Mouse (Mus musculus) liver, embryonic 14.5 days (tissue): ENCODE results near the gene D5Ertd579e. TPM values are rescaled to one million over a fixed set of nuclear protein-coding genes. Genes with fewer than 3 reads are reported as not detected.

ENCODE experiments used
- ATAC-seq: fragments of 200-750 bp; cut with Nextera tagmentation; 2 replicates; pipeline ENCODE4 v1.8.0; 2017; ENCODE audit warnings: moderate number of reproducible peaks, mild to moderate bottlenecking, moderate library complexity; ENCODE audit not compliant: insufficient read depth
- DNase-seq, 3 experiments: peaks; one replicate each; pipeline ENCODE4 v3.0.0-alpha.2; 2012 to 2013; ENCODE audit warnings: low read depth in 3 of 3, low spot score in 3 of 3
- H3K27ac ChIP-seq: fragments of 300-500 bp; sonication (generic); 2 replicates; pipeline ENCODE4 v1.5.1; 2014; ENCODE audit warnings: moderate library complexity, mild to moderate bottlenecking, control low read depth, inconsistent platforms
- H3K27me3 ChIP-seq: fragments of 300-500 bp; sonication (generic); 2 replicates; pipeline ENCODE4 v1.6.1; 2014; ENCODE audit warnings: mild to moderate bottlenecking, low read length, moderate library complexity; ENCODE audit not compliant: control insufficient read depth, insufficient read depth
- H3K36me3 ChIP-seq: fragments of 300-500 bp; sonication (generic); replicated peaks from 2 replicates; pipeline ENCODE4 v1.6.1; 2014; ENCODE audit warnings: low read depth; ENCODE audit not compliant: control insufficient read depth, insufficient read depth
- H3K4me1 ChIP-seq, 2 experiments: fragments of 200-500 bp in 1 of 2; fragments of 300-500 bp in 1 of 2; sonication (generic) in 1 of 2; replicated peaks; 2 replicates each; pipeline ENCODE4 v1.6.1; 2012 to 2014; ENCODE audit warnings: antibody characterized with exemption in 1 of 2, inconsistent platforms in 1 of 2, low read length in 1 of 2; ENCODE audit not compliant: control insufficient read depth in 2 of 2, insufficient read depth in 2 of 2
- H3K4me2 ChIP-seq: fragments of 300-500 bp; sonication (generic); 2 replicates; pipeline ENCODE4 v1.6.1; 2014; ENCODE audit warnings: low read depth, mild to moderate bottlenecking, control low read depth, moderate library complexity
- H3K4me3 ChIP-seq, 2 experiments: fragments of 200-500 bp in 1 of 2; fragments of 300-500 bp in 1 of 2; sonication (generic) in 1 of 2; 2 replicates each; pipeline ENCODE4 v1.5.1; 2012 to 2014; ENCODE audit warnings: low read depth in 2 of 2, low read length in 2 of 2, mild to moderate bottlenecking in 2 of 2, control low read depth in 1 of 2, inconsistent platforms in 1 of 2, moderate library complexity in 1 of 2; ENCODE audit not compliant: insufficient read depth in 1 of 2
- H3K9ac ChIP-seq: fragments of 300-500 bp; sonication (generic); replicated peaks from 2 replicates; pipeline ENCODE4 v1.6.1; 2014; ENCODE audit warnings: mild to moderate bottlenecking, control low read depth, moderate library complexity
- H3K9me3 ChIP-seq: fragments of 300-500 bp; sonication (generic); 2 replicates; pipeline ENCODE4 v1.6.1; 2016; ENCODE audit warnings: low read length, mixed read lengths; ENCODE audit not compliant: control insufficient read depth
- CTCF ChIP-seq: IDR thresholded peaks from 2 replicates; pipeline ENCODE4 v1.5.1; 2016; ENCODE audit warnings: antibody characterized with exemption, low read depth, control low read depth
- EP300 ChIP-seq: IDR thresholded peaks from 2 replicates; pipeline ENCODE4 v1.6.1; 2016; ENCODE audit warnings: antibody characterized with exemption, low read depth
- WGBS: fragments of 180-500 bp; shearing (Covaris S2); extraction: QIAGEN DNeasy Blood & Tissue Kit; methylation state at CpG from one replicate; pipeline ENCODE4 v1.1.7; 2014; ENCODE audit not compliant: insufficient replicate concordance; 5-methylcytosine and 5-hydroxymethylcytosine counted together
- polyA plus RNA-seq, 2 experiments: library from polyadenylated mRNA; depleted of rRNA in 1 of 2; stranded (reverse) in 1 of 2; unstranded in 1 of 2; fragments of >200 nt; fragmentation: Nextera tagmentation in 1 of 2; extraction: Ambion mirVana in 1 of 2; gene quantifications; 2 replicates each; pipeline versions ENCODE4 v1.2.1 to v1.2.3; 2012 to 2014

Gene D5Ertd579e
- polyA plus RNA-seq, 2 experiments: 16.2 to 22.7 TPM

DNA sequence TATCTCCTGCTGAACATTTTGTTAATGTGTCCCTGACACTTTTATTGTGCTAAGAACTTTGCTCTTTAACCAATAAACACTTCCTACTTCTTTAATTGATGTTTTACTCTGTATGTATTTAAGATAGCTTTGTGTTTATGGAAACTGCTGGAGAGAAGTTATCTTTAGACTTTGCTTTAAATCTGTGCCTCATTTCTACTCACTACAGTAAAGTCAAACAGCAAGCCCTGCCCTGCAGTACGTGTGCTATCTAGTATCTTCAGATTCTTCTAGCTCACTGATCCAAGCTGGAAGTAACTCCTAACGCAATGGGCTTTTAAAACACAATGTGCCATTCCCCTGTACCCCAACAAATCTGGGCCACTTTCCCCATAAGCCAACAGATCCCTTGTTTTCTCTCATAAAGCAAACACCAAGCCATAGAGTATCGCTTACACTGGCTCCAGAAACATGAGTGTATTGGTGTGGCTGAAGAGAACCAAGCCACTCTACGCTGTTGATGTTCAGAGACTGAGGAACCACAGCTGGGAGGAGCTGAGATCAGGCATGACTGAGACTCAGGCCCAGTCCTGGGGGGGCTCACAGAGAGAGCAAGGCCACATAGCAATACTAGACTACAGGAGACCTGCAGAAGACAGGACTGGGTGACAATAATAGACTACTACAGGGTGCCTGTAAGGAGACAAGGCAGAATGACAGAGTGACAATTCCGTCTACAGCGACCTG lies 136.2 kb downstream of the D5Ertd579e start:
- Histone ChIP-seq H3K4me1 (peaks cover 0 to 43% of the 10 kb centered on the region in 2 experiments; a peak in 3 of 4 replicates), H3K4me2 (no peak overlapping the region), H3K36me3 (no peaks in the 10 kb centered on the region), H3K27me3 (no peaks in the 10 kb centered on the region), H3K27ac (no peak overlapping the region), H3K9ac (no peak overlapping the region), H3K9me3 (no peaks in the 10 kb centered on the region), H3K4me3 (no peak overlapping the region)
- 65% methylated on average over 6 of the region's 6 CpGs for WGBS
- no peak for DNase-seq
- ATAC-seq: no peak
- TF ChIP-seq EP300 (no peak), CTCF (no peak)

DNA sequence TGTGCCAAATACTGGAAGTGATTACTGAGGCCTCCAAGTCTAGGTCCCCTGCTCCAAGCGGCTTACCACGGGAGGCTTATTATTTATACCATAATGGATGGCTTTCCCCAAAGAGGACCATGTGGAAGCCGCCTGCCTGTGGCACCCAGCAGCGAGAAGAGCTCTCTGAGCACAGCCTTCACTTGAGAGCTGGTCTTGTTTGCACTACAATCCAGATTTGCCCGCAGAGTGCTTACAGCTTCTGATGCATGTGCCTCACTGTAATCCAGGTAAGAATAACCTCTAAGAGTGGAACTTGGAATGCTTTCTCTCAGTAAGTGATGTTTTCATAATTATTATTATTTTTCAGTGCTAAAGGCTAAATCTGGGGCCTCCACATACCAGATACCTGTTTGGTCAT lies 136.7 kb downstream of the D5Ertd579e start:
- Histone ChIP-seq H3K36me3 (no peaks in the 10 kb centered on the region), H3K9ac (no peak overlapping the region), H3K4me1 (peaks cover 0 to 42% of the 10 kb centered on the region in 2 experiments; a peak in 3 of 4 replicates), H3K4me2 (no peak overlapping the region), H3K4me3 (no peak overlapping the region), H3K9me3 (no peaks in the 10 kb centered on the region), H3K27me3 (no peaks in the 10 kb centered on the region), H3K27ac (no peak overlapping the region)
- no peak for DNase-seq
- TF ChIP-seq CTCF (no peak), EP300 (no peak)
- 78% methylated on average over 5 of the region's 5 CpGs for WGBS
- no peak for ATAC-seq

DNA sequence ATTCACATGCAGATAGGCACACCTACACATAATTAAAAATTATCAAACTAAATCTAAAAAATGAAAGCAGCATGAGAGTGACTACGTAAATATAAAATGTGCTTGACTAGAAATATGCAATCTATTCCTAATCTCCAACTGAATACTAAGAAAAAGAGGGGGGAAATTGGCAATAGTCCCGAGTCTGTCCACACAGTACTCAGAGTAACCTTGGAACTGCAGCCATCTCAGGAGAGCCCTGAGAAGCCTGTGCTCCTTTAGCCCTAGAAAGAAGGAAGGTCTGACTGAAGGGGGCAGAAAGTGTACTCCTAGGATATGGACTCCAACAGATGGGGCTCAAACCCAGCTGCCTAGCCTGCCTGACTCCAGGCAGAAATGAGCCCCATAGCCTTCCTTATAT lies 137.3 kb downstream of the D5Ertd579e start:
- ATAC-seq (no peak), DNase-seq (no peak)
- 78% methylated on average over 2 of the region's 2 CpGs for WGBS
- no peak overlapping the region for H3K4me2 ChIP-seq
- no peaks in the 10 kb centered on the region for H3K27me3 ChIP-seq
- H3K27ac ChIP-seq: no peak overlapping the region
- H3K9me3 ChIP-seq: no peaks in the 10 kb centered on the region
- no peak overlapping the region for H3K4me3 ChIP-seq
- H3K9ac ChIP-seq: no peak overlapping the region
- peaks cover 0 to 36% of the 10 kb centered on the region in 2 experiments; a peak in 3 of 4 replicates for H3K4me1 ChIP-seq
- no peak for TF ChIP-seq EP300
- TF ChIP-seq CTCF: no peak
- no peaks in the 10 kb centered on the region for H3K36me3 ChIP-seq

DNA sequence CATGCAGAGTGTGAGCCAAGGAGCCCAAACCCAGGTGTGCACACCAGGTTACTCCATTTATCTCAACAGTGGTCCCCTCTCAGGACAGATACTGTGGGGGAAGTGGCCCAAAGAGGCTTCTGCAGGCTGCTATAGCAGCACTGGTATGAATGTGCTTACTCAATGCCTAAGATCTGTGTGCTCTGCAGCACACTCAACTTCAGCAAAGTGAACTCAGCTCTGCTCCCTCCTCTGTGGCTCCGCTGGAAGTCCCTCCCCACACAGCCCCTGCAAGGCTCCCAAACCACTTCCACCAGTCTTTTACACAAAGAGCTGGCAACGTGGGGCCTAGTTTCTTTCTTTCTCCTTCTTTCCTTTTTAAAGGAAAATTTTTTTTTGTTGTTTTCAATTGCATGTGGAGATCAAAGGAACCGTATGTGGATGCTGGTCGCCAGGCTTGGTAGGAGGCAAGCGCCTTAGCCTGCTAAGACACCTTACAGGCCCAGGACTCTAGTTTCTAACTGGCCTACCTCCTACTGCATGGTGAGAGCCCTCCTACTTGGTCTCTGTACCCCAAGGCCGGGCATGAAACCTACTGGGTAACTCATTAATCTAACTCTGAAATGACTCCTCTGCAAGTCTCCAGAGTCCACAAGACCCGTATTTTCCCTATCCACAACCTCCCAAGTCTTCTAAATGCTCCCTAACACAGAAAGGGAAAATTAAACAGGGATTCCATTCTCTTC lies 138.1 kb downstream of the D5Ertd579e start:
- Histone ChIP-seq H3K27ac (peak overlapping the region; percentile 6), H3K4me1 (peaks cover 0 to 29% of the 10 kb centered on the region in 2 experiments; a peak in 3 of 4 replicates), H3K27me3 (no peaks in the 10 kb centered on the region), H3K4me3 (no peak overlapping the region), H3K9me3 (no peaks in the 10 kb centered on the region), H3K36me3 (no peaks in the 10 kb centered on the region), H3K4me2 (no peak overlapping the region), H3K9ac (no peak overlapping the region)
- ATAC-seq: peak; percentile 15; the same call in 1 of the 2 replicates
- no peak for DNase-seq
- no peak for TF ChIP-seq EP300
- no peak for TF ChIP-seq CTCF
- 52% methylated on average over 7 of the region's 7 CpGs for WGBS

DNA sequence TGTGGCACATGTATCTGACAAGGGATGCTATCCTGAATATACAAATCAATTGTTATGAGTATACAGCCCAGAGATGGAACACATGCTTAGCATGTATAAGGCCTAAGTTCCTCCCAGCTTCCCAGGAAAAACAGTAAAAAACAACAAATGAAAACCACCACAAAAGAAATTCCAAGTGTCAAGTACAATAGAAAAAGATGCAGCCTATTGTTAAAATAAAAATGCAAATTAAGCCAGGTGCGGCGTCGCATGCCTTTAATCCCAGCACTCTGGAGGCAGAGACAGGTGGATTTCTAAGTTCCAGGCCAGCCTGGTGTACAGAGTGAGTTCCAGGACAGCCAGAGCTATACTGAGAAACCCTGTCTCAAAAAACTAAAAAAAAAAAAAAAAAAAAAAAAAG lies 138.9 kb downstream of the D5Ertd579e start:
- DNase-seq: no peak
- H3K9ac ChIP-seq: no peak overlapping the region
- no peaks in the 10 kb centered on the region for H3K9me3 ChIP-seq
- H3K4me3 ChIP-seq: no peak overlapping the region
- TF ChIP-seq CTCF (no peak), EP300 (no peak)
- H3K4me1 ChIP-seq: peaks cover 0 to 20% of the 10 kb centered on the region in 2 experiments; a peak in 3 of 4 replicates
- H3K36me3 ChIP-seq: no peaks in the 10 kb centered on the region
- 83% methylated on average over 3 of the region's 3 CpGs for WGBS
- H3K27me3 ChIP-seq: no peaks in the 10 kb centered on the region
- no peak overlapping the region for H3K4me2 ChIP-seq
- ATAC-seq: no peak
- H3K27ac ChIP-seq: no peak overlapping the region
